Mouse (Mus musculus): ENCODE results near the gene Fkbp11. TPM values are rescaled to one million over a fixed set of nuclear protein-coding genes. Genes with fewer than 3 reads are reported as not detected.

Gene Fkbp11
- polyA plus RNA-seq, 1 experiment from 2014 or later = 127 TPM

DNA sequence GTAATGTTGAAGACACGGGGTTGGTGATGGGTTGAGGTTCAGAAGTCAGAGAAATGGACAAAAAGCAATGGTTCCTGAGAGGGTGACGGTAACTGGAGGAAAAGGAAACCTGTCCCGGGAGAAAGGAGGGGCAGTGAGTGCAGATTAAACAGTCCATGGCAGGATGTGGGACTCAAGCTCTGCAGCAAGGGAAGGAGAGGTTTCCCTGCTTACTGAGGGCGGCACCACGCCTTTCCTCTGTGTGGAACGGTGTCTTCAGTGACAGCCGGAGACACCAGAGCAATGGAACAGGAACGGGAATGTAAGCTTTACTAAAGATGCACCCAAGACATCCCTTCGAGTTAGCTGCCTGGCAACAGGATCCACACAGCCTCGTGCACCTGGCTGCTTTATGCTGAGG lies 8.5 kb upstream of the Fkbp11 start:
- no peak overlapping the region for H3K9ac ChIP-seq (ENCODE audit: low read length)
- TF ChIP-seq CTCF (IDR thresholded peaks at IDR 0.05; ENCODE audit: low read depth) (no peak), EP300 (optimal IDR thresholded peaks at IDR 0.05) (no peak)
- H3K9me3 ChIP-seq (ENCODE audit: control insufficient read depth, low read length) = no peaks in the 10 kb centered on the region
- 72% methylated on average over 10 of the region's 10 CpGs for WGBS
- H3K4me2 ChIP-seq (replicated peaks; ENCODE audit: low read depth) = no peak overlapping the region
- ATAC-seq (ENCODE audit: low FRiP score, low TSS enrichment) (no peak), DNase-seq (ENCODE audit: low spot score) (no peak)
- peaks cover 8% of the 10 kb centered on the region; the same call in 1 of the 2 replicates for H3K36me3 ChIP-seq (ENCODE audit: control insufficient read depth, insufficient read depth, low read length)
- H3K4me1 ChIP-seq (replicated peaks; ENCODE audit: control insufficient read depth, insufficient read depth) = no peaks in the 10 kb centered on the region
- no peaks in the 10 kb centered on the region for H3K27me3 ChIP-seq (ENCODE audit: control insufficient read depth, insufficient read depth, low read length)
- no peak overlapping the region for H3K27ac ChIP-seq (replicated peaks)
- H3K4me3 ChIP-seq (ENCODE audit: low read depth, low read length) = no peak overlapping the region

DNA sequence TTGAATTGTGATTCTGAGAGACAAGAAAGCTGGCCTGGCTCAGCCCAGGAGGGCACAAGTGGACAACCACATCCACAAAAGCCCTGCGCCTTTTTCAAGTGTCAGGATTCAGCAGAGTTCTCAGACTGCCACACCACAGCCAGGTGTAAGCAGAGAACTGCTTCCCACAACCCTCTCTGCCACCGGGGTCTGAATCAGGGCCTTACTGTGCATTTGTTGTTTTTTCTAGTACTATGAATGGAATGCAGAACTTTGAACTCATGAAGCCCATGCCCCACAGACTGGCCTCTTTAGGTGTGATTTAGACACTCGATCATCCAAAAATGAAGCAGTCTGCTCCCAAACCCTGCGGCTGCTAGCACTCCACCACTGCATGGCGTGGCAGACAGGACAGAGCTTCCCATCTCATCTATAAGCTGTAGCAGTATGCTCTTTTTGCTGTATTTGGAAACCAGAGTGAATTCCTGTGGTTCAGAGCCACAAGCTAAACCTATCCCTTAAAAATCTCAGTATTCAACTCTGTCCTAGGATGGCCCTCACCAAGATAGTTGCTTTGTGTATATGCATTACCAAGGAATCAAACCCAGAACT lies 6.1 kb upstream of the Fkbp11 start:
- Histone ChIP-seq H3K9me3 (ENCODE audit: control insufficient read depth, low read length) (no peaks in the 10 kb centered on the region), H3K4me1 (replicated peaks; ENCODE audit: control insufficient read depth, insufficient read depth) (no peaks in the 10 kb centered on the region), H3K4me2 (replicated peaks; ENCODE audit: low read depth) (no peak overlapping the region), H3K4me3 (ENCODE audit: low read depth, low read length) (no peak overlapping the region), H3K36me3 (ENCODE audit: control insufficient read depth, insufficient read depth, low read length) (no peaks in the 10 kb centered on the region), H3K9ac (ENCODE audit: low read length) (no peak overlapping the region), H3K27me3 (ENCODE audit: control insufficient read depth, insufficient read depth, low read length) (no peaks in the 10 kb centered on the region), H3K27ac (replicated peaks) (no peak overlapping the region)
- DNase-seq (ENCODE audit: low spot score) (no peak), ATAC-seq (ENCODE audit: low FRiP score, low TSS enrichment) (no peak)
- TF ChIP-seq EP300 (optimal IDR thresholded peaks at IDR 0.05) (no peak), CTCF (IDR thresholded peaks at IDR 0.05; ENCODE audit: low read depth) (no peak)
- 57% methylated on average over 5 of the region's 5 CpGs for WGBS

DNA sequence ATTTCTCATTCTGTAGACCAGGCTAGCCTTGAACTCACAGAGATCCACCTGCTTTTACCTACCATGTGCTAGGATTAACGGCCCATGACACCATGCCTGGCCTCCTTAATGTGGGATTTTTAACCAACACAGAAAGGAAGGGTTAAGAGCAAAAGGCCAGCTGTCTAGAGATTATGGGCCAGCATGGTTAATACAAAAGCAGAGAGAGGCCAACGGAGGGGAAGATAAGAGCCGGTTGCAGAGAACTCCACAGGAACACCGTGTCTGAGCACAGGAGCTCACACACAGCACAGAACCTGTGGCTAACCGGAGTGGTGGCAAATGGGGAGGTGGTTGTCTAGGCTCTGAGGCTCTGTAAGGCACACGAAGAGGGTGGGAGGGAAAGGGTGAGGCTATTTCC lies 5.4 kb upstream of the Fkbp11 start:
- ATAC-seq (ENCODE audit: low FRiP score, low TSS enrichment) = no peak
- 45% methylated on average over 6 of the region's 6 CpGs for whole genome bisulfite sequencing
- TF ChIP-seq CTCF (IDR thresholded peaks at IDR 0.05; ENCODE audit: low read depth) = no peak
- no peak for TF ChIP-seq EP300 (optimal IDR thresholded peaks at IDR 0.05)
- no peak overlapping the region for H3K27ac ChIP-seq (replicated peaks)
- no peak overlapping the region for H3K9ac ChIP-seq (ENCODE audit: low read length)
- no peaks in the 10 kb centered on the region for H3K36me3 ChIP-seq (ENCODE audit: control insufficient read depth, insufficient read depth, low read length)
- no peaks in the 10 kb centered on the region for H3K4me1 ChIP-seq (replicated peaks; ENCODE audit: control insufficient read depth, insufficient read depth)
- DNase-seq (ENCODE audit: low spot score) = no peak
- H3K27me3 ChIP-seq (ENCODE audit: control insufficient read depth, insufficient read depth, low read length) = no peaks in the 10 kb centered on the region
- H3K9me3 ChIP-seq (ENCODE audit: control insufficient read depth, low read length) = no peaks in the 10 kb centered on the region
- H3K4me2 ChIP-seq (replicated peaks; ENCODE audit: low read depth) = no peak overlapping the region
- no peak overlapping the region for H3K4me3 ChIP-seq (ENCODE audit: low read depth, low read length)

DNA sequence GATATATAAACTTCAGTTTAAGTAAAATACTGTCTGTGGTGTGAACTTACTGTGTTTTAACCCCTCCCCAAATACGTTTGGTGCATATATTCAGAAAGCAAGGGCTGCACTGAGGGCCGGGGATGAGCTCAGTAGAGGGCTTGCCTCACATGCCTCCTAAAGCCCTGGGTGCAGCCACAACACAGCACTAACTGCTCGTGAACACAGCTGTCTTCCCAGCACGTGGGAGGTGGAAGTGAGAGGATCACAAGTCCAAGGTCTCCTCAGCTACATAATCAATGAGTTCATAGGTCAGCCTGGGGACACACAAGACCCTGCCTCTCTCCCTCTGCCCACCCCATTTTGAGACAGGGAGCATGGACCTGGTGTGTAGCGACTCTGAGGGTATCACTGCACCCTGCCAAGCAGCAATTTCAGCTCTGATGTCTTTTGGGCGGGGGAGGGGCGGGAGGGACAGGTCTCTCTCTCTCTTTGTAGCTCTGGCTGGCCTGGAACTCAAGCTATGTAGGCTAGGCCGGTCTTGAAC lies 4.1 kb upstream of the Fkbp11 start:
- Histone ChIP-seq H3K9me3 (ENCODE audit: control insufficient read depth, low read length) (no peaks in the 10 kb centered on the region), H3K27me3 (ENCODE audit: control insufficient read depth, insufficient read depth, low read length) (no peaks in the 10 kb centered on the region), H3K4me2 (replicated peaks; ENCODE audit: low read depth) (no peak overlapping the region), H3K9ac (ENCODE audit: low read length) (no peak overlapping the region), H3K4me1 (replicated peaks; ENCODE audit: control insufficient read depth, insufficient read depth) (peaks cover 3% of the 10 kb centered on the region; the same call in 1 of the 2 replicates), H3K36me3 (ENCODE audit: control insufficient read depth, insufficient read depth, low read length) (no peaks in the 10 kb centered on the region), H3K27ac (replicated peaks) (no peak overlapping the region), H3K4me3 (ENCODE audit: low read depth, low read length) (no peak overlapping the region)
- TF ChIP-seq CTCF (IDR thresholded peaks at IDR 0.05; ENCODE audit: low read depth) = no peak
- no peak for TF ChIP-seq EP300 (optimal IDR thresholded peaks at IDR 0.05)
- ATAC-seq (ENCODE audit: low FRiP score, low TSS enrichment) (no peak), DNase-seq (ENCODE audit: low spot score) (no peak)
- WGBS = 59% methylated on average over 8 of the region's 8 CpGs

DNA sequence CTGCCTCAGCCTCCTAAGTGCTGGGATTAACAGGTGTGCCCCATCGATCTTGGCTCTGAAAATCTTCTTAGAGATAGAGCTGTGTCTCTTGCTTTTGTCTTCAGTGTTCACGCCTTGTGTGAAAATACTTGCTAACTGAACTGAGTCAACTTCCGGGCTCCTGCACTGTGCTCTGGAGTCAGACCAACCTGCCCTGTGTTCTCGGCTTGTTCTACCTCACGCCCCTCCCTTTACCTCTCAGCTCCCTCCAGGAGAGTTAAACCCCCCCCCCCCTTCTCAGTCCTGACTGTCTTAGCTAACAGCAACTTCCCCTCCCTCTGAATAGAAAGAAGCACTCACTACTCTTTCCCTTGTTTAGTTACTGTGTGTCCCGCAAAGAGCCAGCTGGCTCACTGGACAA lies 2.8 kb upstream of the Fkbp11 start:
- no peak overlapping the region for H3K4me3 ChIP-seq (ENCODE audit: low read depth, low read length)
- H3K4me1 ChIP-seq (replicated peaks; ENCODE audit: control insufficient read depth, insufficient read depth) = peaks cover 3% of the 10 kb centered on the region; the same call in 1 of the 2 replicates
- DNase-seq (ENCODE audit: low spot score) = no peak
- no peak overlapping the region for H3K9ac ChIP-seq (ENCODE audit: low read length)
- H3K9me3 ChIP-seq (ENCODE audit: control insufficient read depth, low read length) = no peaks in the 10 kb centered on the region
- 58% methylated on average over 6 of the region's 6 CpGs for WGBS
- H3K36me3 ChIP-seq (ENCODE audit: control insufficient read depth, insufficient read depth, low read length) = no peaks in the 10 kb centered on the region
- no peak overlapping the region for H3K27ac ChIP-seq (replicated peaks)
- TF ChIP-seq EP300 (optimal IDR thresholded peaks at IDR 0.05) (no peak), CTCF (IDR thresholded peaks at IDR 0.05; ENCODE audit: low read depth) (no peak)
- H3K4me2 ChIP-seq (replicated peaks; ENCODE audit: low read depth) = no peak overlapping the region
- no peak for ATAC-seq (ENCODE audit: low FRiP score, low TSS enrichment)
- H3K27me3 ChIP-seq (ENCODE audit: control insufficient read depth, insufficient read depth, low read length) = no peaks in the 10 kb centered on the region

DNA sequence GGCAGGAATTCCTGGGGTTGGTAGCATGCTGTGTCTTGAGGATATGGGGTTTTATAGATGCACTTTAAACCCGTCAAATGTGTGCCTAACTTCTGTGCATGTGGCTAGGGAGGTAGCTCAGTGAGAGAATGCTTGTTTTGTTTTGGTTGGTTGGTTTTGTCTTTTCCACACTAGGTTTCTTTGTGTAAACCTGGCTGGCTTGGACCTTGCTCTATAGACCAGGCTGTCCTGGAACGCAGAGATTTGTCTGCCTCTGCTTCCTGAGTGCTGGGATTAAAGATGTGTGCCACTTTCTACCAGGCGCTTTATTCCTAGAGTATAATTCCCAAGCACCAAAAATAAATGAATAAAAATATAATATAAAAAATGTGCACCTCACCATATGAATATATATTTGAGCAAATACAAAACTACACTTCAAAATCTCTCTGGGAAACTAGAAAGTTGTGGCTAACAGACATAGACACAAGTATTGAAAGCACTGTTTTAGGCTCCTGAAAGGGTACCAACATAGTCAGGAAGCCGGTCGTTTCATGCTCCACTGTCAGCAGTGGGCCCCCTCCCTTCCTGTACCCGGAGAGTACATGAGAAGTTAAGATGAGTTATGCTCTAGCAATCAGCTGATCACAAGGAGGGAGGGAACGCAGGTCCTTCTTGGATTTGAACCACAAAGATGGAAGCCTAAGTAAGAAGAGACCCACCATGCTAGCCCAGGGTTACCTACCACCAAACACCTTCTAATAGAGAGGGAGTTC lies 2.0 kb upstream of the Fkbp11 start:
- DNase-seq (ENCODE audit: low spot score) (no peak), ATAC-seq (ENCODE audit: low FRiP score, low TSS enrichment) (no peak)
- H3K4me3 ChIP-seq (ENCODE audit: low read depth, low read length) = no peak overlapping the region
- no peak overlapping the region for H3K27ac ChIP-seq (replicated peaks)
- H3K4me2 ChIP-seq (replicated peaks; ENCODE audit: low read depth) = no peak overlapping the region
- H3K27me3 ChIP-seq (ENCODE audit: control insufficient read depth, insufficient read depth, low read length) = no peaks in the 10 kb centered on the region
- H3K36me3 ChIP-seq (ENCODE audit: control insufficient read depth, insufficient read depth, low read length) = no peaks in the 10 kb centered on the region
- peaks cover 3% of the 10 kb centered on the region; the same call in 1 of the 2 replicates for H3K4me1 ChIP-seq (replicated peaks; ENCODE audit: control insufficient read depth, insufficient read depth)
- H3K9me3 ChIP-seq (ENCODE audit: control insufficient read depth, low read length) = no peaks in the 10 kb centered on the region
- 68% methylated on average over 7 of the region's 7 CpGs for WGBS
- no peak for TF ChIP-seq EP300 (optimal IDR thresholded peaks at IDR 0.05)
- no peak for TF ChIP-seq CTCF (IDR thresholded peaks at IDR 0.05; ENCODE audit: low read depth)
- no peak overlapping the region for H3K9ac ChIP-seq (ENCODE audit: low read length)

Measured in stomach, postnatal 0 days (tissue).